Mouse (Mus musculus) small intestine, adult 2 months (tissue): ENCODE data around the gene Prdm15. TPM values are rescaled to one million over a fixed set of nuclear protein-coding genes. Genes with fewer than 3 reads are reported as not detected.
A peak's percentile ranks its signal among the peaks of the same experiment; 100 is the strongest.

Experiments used
- H3K27ac ChIP-seq: fragments of 200-500 bp; 2 replicates; pipeline ENCODE4 v1.5.1; 2012; ENCODE audit warnings: low read depth, low read length, control low read depth, inconsistent platforms; ENCODE audit not compliant: insufficient read depth
- H3K27me3 ChIP-seq: fragments of 200-500 bp; 2 replicates; pipeline ENCODE4 v1.6.1; 2012; ENCODE audit warnings: mild to moderate bottlenecking, moderate library complexity, low read length, inconsistent platforms; ENCODE audit not compliant: control insufficient read depth, insufficient read depth
- H3K36me3 ChIP-seq: fragments of 200-500 bp; 2 replicates; pipeline ENCODE4 v1.6.1; 2012; ENCODE audit warnings: mild to moderate bottlenecking, low read length, control low read depth, inconsistent platforms; ENCODE audit not compliant: control insufficient read depth, insufficient read depth
- H3K4me1 ChIP-seq: fragments of 200-500 bp; 2 replicates; pipeline ENCODE4 v1.6.1; 2012; ENCODE audit warnings: low read length, inconsistent platforms, mixed read lengths; ENCODE audit not compliant: control insufficient read depth, insufficient read depth, insufficient read length
- H3K4me3 ChIP-seq: fragments of 200-500 bp; 2 replicates; pipeline ENCODE4 v1.5.1; 2012; ENCODE audit warnings: low read depth, mild to moderate bottlenecking, control low read depth, inconsistent platforms, low read length, moderate library complexity
- CTCF ChIP-seq: fragments of 200-500 bp; IDR thresholded peaks from 2 replicates; pipeline ENCODE4 v1.5.1; 2012; ENCODE audit warnings: low read depth, mild to moderate bottlenecking, control low read depth, inconsistent platforms, low read length, moderate library complexity, mixed read lengths; ENCODE audit not compliant: insufficient replicate concordance, insufficient read length; ENCODE audit errors: extremely low read depth
- POLR2A ChIP-seq: fragments of 200-500 bp; IDR thresholded peaks from 2 replicates; pipeline ENCODE4 v1.6.1; 2012; ENCODE audit warnings: low read depth, mild to moderate bottlenecking, control low read depth, inconsistent platforms, low read length, moderate library complexity
- WGBS: fragments of 180-500 bp; shearing (Covaris S2); methylation state at CpG from one replicate; pipeline ENCODE4 v1.1.7; 2018; 5-methylcytosine and 5-hydroxymethylcytosine counted together
- polyA plus RNA-seq: library from polyadenylated mRNA; depleted of rRNA; stranded (reverse); fragments of >200 nt; gene quantifications from 2 replicates; pipeline ENCODE4 v1.2.3, GENCODE M21; 2012; rRNA removed

The Prdm15 gene
- polyA plus RNA-seq, result 6.5 and 8.5 TPM in 2 replicates

DNA sequence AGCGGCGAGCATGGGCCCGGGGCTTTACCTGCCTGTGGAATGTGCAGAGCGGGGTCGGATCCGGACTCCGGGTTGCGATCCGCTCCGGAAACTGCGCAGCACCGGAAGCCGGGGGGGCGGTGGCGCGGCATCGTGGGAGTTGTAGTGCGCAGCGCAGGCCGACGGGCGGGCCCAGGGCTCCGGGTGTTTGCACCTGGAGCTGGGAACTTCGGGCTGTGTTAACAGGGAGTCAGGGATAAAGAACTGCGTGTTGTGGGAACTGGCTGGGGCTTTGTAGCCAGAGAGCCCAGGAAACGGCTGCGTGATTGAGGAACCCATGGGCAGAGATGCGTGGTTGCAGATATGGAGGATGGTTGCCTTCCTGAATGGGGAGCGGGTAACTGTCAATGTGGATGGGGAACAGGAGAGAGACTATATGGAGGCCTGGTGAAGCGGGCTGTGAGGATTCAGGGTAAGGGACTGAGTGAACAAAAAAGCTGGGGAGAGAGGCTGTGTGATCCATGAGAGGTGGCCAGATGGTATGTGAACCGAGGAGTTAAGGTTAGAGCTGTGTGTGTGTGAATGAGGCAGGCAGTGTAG is at the start of gene Prdm15:
Prdm15 (minus strand) TSS at position 110 of the 579 bp plus-strand sequence.
- TF ChIP-seq POLR2A, result peak; percentile 48; the same call in 1 of the 2 replicates
- no peak for TF ChIP-seq CTCF
- H3K27ac ChIP-seq, result peak within 1 kb of the TSS; percentile 94
- WGBS, result under 1% methylated on average over 31 of the region's 31 CpGs

DNA sequence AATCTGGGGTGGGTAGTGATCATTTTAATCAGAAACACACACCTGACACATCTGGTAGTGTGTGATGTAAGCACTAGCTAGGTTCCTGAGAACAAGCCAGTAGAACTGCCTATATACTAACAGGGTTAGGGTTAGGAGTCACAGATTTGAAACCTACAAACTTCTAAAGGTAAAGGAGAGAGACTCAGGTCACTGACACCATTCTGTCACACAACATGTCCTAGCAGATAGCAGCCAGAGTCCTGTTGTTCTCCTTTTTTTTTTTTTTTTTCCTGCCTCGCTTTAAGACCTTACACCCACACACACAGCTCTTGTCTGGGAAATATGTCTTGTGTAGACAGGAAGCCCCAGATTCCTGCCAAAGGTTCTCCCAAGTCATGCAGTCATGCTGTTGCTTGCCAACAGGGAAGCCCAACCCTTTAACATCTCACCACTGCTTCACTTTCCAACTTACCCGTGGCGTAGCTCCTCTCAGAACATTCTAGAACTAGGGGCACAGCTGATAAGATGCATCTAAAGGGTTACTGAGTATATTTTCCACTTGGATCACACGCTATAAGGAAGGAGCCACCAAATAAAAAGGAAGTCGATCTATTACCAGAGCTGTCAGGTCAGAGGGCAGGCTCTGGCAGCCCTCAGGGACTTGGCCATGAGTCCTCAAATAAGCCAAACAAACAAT is 45.8 kb upstream of the Prdm15 start:
- Histone ChIP-seq H3K27ac (no peak overlapping the region), H3K4me3 (no peak overlapping the region), H3K4me1 (no peaks in the 10 kb centered on the region), H3K36me3 (no peaks in the 10 kb centered on the region), H3K27me3 (no peaks in the 10 kb centered on the region)
- no peak for TF ChIP-seq CTCF
- no peak for TF ChIP-seq POLR2A
- 25% methylated on average over 5 of the region's 5 CpGs for WGBS

More for the DNA sequence above, at the start of gene Prdm15:
- Histone ChIP-seq H3K36me3 (no peaks in the 10 kb centered on the region), H3K4me1 (peaks cover 3% of the 10 kb centered on the region; the same call in 1 of the 2 replicates), H3K4me3 (peak within 1 kb of the TSS; percentile 97), H3K27me3 (no peaks in the 10 kb centered on the region)

DNA sequence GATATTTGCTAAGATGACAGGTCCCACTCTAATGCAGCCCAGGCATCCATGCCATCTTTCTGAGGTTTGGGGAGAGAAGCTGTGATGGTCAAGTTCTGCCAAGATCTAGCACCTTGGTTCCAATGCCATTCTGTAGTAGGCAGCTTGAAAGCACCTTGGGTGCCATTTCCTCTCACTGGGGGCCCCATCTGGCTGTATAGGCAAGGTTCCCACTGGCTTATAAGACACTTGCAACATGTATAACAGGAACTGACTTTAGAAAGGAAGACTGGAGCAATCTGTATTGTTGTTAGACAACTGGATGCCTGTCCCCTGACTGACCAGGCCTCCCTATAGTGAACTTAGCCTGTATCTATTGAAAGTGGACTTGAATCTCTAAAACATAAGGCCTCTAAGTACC is 36.1 kb upstream of the Prdm15 start:
- H3K27me3 ChIP-seq, result no peaks in the 10 kb centered on the region

DNA sequence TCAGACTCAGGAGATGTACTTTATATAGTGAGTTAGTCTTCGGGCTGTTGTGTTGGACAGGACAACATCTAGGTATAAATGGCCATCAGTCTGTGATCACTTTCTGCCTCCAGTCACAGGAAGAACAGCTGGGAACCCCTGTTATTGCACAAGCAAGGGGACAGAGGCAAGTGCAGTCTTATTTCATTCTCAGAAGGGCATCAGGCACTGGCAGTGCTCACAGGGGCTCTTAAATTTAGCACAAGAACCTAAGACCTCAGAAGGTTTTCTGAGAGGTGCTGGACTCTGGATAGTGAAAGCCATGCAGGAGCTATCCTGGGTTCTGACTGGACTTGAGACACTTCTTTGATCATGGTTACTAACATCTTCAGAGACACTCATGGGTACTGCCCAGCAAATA is 32.0 kb upstream of the Prdm15 start:
- Histone ChIP-seq H3K4me3 (no peak overlapping the region), H3K36me3 (no peaks in the 10 kb centered on the region; the same call in none of the 2 replicates), H3K27ac (no peak overlapping the region), H3K27me3 (no peaks in the 10 kb centered on the region), H3K4me1 (no peaks in the 10 kb centered on the region)
- no peak for TF ChIP-seq POLR2A
- no peak for TF ChIP-seq CTCF
- 96% methylated on average over 1 of the region's 1 CpGs for WGBS

More for the DNA sequence above, 36.1 kb upstream of the Prdm15 start:
- Histone ChIP-seq H3K27ac (no peak overlapping the region), H3K36me3 (peaks cover 1% of the 10 kb centered on the region), H3K4me1 (no peaks in the 10 kb centered on the region), H3K4me3 (no peak overlapping the region)
- TF ChIP-seq CTCF (no peak), POLR2A (no peak)

DNA sequence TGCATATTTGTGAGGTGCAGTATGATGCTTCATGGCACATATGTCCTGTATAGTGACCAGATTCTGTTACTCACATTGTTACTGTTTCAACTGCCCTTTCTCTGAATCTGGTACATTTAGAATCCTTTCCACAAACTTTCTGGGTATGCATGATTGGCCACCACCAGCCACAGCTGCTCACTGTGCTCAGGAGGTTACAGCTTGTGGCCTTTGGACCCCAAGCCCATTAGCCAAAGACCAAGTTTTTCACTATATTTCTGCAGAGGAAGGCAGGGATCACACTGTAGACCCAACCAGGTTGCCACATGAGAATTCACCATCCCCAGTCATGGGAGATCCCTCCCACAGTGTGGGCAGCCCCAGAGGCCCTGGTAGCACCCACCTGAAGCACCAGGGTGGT is 31.2 kb upstream of the Prdm15 start:
- H3K4me3 ChIP-seq, result no peak overlapping the region
- no peak overlapping the region for H3K27ac ChIP-seq
- no peaks in the 10 kb centered on the region; the same call in none of the 2 replicates for H3K36me3 ChIP-seq
- H3K4me1 ChIP-seq, result no peaks in the 10 kb centered on the region
- no peaks in the 10 kb centered on the region for H3K27me3 ChIP-seq
- no peak for TF ChIP-seq CTCF
- no peak for TF ChIP-seq POLR2A

DNA sequence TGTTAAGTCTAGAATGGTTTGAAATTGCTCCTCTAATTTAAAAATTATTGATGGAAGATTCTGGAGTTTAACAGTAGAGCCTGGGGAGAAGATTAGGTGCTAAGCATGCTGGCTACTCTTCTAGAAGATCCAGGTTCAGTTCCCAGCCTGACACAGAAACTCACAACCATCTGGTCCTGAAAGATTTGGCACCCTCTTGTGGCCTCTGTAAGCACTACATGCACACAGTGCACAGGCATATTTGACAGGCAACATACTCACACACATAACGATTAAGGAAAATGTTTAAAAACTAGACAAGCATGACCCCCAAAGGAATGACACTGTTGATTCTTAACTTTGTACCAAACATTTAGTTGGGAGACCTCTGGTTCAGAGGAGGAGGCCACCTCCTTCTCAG is 27.5 kb upstream of the Prdm15 start:
- Histone ChIP-seq H3K4me3 (no peak overlapping the region), H3K27me3 (no peaks in the 10 kb centered on the region), H3K4me1 (no peaks in the 10 kb centered on the region), H3K36me3 (peaks cover 6% of the 10 kb centered on the region; the same call in 1 of the 2 replicates), H3K27ac (no peak overlapping the region)
- TF ChIP-seq CTCF (peak; percentile 30; the same call in 1 of the 2 replicates), POLR2A (no peak)
- 93% methylated on average over 1 of the region's 1 CpGs for WGBS

DNA sequence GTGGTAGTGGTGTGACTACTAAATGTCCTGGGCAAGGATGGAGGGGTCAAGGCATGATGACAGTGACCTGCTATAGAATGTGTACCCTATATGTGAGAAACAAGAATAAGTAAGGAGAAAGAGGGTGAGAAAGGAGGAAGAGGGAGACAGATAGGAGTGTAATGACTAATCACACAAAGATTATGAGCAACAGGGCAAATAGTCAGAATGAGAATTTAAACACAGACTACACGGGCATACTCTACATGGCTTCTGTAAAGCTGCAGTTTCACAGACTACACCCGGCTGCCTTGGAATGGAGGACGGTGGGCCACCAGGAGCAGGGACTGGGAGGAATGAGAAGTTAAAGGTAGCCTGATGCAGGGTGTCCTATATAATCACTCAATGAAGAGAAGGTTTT is 25.9 kb upstream of the Prdm15 start:
- WGBS, result 86% methylated on average over 3 of the region's 3 CpGs

More for the DNA sequence above, 25.9 kb upstream of the Prdm15 start:
- Histone ChIP-seq H3K27me3 (no peaks in the 10 kb centered on the region), H3K36me3 (peaks cover 8% of the 10 kb centered on the region), H3K27ac (no peak overlapping the region), H3K4me1 (no peaks in the 10 kb centered on the region), H3K4me3 (no peak overlapping the region)
- TF ChIP-seq CTCF (no peak), POLR2A (no peak)
